Mouse (Mus musculus) urinary bladder, postnatal 14 days (tissue): ENCODE measurements at regions not wholly inside any gene's neighbourhood (a gene's known extent, or its start where the extent isn't known, plus 50 kb on each side); places are given as distances from the start of the nearest gene placed in this dataset.

Experiments used
- DNase-seq: peaks from one replicate; pipeline ENCODE4 v3.0.0; 2021; ENCODE audit warnings: low spot score

DNA sequence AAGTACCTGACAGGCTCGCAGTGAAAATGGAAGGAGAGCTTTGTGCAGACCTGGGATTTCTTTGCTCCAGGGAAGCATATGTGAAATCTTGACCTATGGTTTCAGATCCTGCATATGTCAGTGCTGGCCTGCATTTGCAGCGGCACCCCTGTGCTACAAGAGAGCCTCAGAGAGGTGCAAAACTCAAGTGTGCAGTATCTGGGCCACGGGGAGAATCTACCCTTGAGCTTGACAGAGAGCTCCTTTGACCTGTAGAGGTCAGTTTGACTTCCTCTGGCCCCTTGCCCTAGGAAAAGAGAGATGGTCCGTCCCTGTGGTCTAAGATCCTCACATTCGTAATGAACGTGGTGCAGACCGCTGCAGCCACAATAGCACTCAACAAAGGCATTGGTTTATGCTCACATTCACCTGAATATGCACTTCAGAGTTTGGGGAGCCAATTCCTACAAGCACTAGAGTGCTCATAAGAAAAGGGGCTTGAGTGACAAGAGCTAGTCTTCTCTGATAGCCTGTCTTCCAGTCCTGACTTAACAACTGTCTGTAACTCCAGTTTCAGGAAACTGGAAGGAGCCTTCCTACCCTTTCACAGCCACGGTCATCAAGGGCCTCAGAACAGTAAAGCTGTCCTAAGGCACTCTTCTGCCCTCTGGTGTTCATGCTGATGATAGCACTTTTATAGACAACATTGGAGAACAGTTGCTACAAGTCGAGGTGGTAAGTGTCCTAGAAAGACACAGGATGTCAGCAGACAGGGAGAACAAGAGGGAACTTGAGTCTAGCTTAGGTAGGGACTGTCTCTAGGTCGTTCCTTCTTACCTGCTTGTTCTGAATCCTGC, 200.0 kb upstream of the Apob start:
- DNase-seq, result peak; percentile 56

DNA sequence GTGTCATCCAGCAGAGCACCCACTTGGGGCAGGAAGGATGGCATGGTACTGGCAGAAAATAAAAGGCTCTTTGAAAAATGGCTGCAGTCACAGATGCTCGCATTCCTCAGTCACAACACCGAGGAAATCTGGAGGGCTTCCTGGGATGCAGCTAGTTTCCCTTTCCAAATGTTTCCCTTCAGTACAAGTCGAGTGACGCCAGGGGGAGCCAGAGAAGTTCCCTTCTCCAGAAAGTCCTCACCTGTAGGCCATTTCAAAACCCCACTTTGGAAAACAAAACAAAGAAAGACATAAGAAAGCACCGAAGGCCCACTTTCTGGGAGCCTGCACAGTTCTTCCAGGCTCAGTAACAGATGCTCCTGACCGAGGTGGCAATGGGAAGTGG, 199.4 kb upstream of the Apob start:
- DNase-seq, result peak; percentile 21

DNA sequence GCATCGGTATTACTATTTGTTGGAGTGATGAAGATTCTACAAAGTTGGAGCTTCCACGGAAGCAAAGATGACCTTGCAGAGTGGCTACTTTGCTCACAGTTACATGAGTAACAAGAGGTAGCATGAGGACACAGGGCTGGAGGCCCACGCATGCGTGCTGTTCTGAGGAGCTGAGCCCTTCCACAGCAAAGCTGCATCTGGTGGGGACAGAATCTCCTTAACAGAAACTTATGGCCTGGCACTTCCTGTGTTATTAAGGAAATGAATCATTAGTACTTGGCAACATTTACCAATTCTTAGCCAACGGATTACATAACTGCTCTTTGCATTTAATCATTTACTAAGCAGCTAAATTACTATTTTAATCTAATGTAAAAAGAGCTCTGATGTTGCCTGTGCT, 160.8 kb upstream of the Apob start:
- DNase-seq, result peak; percentile 21

DNA sequence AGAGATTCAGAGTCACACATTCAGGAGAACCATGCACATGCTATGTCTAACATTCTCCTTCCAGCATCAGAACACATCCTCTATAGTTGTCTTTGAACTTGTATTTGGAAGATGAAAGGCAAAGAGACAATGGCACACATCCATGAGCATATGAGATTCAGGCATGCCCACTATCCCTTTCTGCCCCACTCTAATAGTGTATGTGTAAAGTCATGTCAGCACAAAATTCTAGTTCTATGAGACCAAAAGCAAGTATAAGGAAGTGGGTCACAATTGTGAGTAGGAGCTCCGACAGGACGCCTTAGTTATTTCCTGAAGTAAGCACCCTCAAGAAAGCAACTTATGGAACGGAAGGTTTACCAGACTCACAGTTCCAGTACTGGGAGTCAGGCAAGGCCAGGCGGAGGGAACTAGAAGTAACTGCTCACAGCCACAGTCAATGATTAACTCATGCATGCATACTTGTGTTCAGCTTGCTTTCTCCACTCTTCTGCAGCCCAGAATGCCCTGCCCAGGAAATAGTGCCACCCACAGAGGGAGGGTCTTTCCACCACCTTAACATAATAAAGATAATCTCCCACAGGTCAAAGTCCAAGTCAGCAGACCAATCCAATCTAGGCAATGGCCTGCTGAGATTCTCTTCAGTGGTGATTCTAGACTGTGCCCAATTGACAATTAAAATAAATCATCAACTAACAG, 157.3 kb upstream of the Apob start:
- no peak for DNase-seq

DNA sequence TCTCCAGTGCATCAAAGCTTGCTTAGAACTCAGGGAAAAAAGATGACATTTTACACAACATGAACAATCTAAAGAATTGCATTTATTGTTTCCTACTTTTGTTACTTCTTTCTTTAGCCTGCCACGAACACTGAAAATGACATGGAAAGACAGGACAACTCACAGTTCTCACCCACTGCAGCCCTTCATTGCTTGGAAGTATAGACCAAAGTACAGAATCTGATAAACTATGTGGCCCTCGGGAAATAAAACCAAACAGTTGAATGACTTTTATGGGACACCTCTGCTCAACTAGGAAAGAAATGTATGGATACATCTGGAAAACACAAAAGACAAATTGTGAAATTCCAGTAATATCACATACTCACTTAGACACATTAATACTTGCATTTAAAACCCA, 156.7 kb upstream of the Apob start:
- DNase-seq, result no peak

DNA sequence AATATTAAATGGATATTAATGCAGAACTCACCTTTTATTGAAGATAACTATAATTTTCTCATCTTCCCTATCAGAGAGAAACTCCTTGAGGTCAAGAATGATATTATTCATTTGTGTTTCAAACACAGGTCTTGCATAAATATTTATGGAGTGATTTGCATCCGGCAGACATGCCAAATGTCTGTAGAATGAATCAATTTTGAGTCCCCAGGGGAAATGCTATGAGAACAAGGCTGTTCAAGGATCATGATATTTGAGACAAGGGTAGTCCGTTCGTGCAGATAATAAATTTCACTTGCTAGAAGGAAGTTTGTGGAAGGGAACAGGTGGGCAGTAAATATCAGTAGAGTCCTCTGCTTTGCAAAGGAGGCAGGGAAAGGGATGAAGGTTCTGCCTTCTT, 141.7 kb upstream of the Apob start:
- DNase-seq, result no peak

DNA sequence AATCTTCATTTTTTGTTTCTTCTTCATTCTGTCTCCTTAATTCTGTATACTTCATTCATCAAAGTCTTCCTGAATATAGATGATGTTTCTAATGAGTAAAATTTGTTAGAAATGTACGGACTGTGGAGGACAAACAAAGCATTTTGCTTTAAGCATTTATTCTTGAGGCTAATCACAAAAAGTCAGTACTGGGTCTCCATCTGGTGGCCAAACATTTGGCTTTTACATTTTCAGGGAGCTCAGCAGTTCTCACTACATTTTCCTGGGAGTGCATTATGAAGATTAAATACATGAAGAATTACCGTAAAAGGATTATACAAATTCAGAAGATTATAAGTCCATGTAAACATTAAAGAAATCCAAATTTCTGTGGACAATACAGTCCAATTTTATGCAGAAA, 123.6 kb upstream of the Apob start:
- DNase-seq, result no peak

- DNase-seq, result no peak
Measured at GRCm38 (mm10) chr12:7855683-7856082, 121.8 kb upstream of the Apob start.

DNA sequence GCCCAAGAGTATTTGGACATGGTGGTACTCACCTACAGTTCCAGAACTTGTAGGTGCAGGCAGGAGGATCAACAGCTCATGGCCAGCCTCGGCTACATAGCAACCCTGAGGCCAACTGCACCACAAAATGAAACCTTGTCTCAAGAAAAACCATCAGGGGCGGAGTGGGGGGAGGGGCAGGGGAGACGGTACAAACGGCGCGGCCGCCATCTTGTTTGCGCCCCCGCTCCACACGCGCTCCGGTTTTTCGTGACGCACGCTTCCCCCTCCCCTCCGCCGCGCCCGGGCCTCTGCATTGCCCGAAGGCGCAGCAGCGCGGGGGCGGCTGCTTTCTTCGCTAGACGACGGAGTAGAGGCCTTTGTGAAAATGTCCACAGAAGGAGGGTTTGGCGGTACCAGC, 117.9 kb upstream of the Apob start:
- DNase-seq, result no peak

DNA sequence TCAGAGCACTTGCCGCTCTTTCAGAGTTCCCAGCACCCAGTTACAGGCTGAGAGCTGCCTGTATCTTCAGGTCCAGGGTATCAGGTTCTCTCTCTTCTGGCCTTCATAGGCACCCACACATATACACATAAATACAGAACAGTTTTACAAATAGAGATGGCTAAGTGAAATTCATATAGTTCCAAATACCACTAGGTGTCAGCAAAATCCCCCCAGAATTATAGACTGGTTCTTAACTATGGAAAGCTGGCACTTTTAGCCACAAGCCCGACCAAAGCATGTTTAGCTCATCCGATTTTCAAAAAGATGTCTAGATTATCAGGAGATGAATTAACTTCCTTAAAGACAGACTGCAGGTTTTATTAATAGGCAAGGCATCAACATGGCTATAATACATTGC, 107.4 kb upstream of the Apob start:
- no peak for DNase-seq

DNA sequence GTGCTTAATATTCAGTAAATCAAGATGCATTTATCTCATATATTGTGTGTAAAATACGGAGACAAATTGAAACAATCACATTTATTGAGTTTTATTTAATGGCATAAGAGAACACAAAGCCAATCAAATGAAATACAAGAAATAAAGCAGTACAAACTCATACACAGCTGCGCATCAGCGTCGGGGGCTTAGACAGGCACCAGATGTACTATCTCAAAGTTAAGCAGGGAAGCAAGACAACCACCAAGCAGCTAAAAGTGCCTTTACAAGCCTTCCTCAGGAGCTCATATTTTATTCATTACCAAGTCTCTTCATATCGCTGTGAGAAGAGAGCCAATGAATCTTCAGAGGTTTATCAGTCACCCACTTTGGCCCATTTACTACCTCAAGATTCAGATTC, 107.0 kb upstream of the Apob start:
- DNase-seq, result no peak

GRCm38 (mm10) chr12:7875454-7875853, 102.0 kb upstream of the Apob start:
- DNase-seq, result no peak

DNA sequence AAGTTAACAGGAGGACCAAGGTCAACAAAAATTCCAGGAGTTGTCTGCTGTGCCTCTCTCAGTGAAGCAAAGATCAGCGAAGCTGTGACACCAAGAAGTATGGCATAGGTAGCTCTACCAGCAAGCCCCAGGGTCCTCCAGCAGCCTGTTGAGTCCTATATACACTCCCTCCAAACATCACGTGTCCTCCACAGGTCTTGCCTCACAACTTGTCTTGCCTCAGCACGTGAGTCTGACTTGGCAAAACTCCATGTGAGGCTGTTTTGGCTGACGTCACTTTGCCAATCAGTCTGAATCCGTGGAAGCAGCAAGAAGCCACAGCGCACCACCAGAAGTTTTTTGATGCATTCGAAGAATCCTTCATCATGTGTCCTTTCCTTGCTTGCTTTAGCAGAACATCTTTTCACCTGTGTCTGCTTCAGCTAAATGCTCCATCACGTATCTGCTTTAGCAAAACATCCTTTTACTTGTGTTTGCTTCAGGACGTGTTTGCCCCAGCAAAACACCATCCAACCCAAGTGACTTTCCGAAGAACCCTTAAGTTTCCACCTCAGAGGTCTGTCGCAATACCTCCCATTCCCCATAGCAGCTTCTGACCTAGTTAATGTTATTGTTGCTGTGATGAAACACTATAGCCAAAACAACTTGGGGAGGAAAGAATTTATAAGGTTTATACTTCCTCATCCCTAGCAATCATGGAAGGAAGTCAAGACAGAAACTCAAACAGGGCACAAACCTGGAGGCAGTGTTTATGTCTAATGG, 101.0 kb upstream of the Apob start:
- no peak for DNase-seq

DNA sequence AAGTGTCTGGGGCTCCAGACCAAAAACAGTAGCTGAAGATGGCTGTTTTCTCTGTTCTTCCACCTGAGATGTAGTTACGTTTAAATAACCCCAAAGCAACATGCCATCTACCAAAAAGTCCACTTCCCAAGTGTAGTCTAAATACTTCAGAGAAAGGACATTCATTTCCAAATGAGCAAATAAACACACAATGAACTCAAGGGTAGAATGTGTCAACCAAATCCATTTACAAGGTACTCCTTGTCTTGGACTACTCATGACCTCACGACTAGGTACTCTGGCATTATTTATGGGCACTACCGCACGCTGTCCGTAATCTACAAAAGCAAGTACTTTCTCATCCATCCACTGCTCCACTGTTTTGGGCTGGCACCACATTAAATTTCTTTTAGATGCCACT, 98.7 kb upstream of the Apob start:
- no peak for DNase-seq

DNA sequence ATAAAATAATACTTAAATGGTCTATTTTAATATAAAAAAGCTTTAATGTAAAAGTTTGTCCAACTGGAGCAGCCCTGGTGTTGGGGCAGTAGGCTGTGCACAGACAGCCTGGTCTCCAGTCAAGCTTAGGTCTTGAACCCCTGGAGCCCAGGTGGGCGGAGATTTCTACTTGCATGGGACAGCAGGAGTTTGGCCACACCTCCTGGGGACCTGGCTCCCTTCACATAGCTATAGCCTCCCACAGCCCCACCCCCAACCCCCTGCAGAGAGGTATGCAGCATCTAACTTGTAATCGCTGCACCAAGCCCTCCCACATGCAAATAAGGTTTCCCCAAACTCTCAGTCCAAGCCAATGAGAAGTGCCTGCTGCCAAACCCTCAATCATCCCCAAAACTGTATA, 81.3 kb upstream of the Apob start:
- DNase-seq, result no peak

DNA sequence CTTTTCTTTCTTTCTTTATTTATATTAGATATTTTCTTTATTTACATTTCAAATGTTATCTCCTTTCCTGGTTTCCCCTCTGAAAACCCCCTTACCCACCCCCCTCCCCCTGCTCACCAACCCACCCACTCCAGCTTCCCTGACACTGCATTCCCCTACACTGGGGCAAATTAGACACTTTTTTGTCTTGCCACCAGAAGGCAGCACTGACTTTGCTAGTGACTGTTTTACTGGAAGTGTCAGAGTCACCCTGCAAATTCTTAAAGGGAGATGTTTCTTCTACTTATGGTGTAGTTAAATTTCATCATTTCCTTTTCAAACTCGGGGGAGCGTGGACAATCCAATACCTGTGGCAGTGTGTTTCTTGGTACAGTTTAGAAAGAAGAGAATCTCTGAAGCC, 72.1 kb upstream of the Apob start:
- no peak for DNase-seq

DNA sequence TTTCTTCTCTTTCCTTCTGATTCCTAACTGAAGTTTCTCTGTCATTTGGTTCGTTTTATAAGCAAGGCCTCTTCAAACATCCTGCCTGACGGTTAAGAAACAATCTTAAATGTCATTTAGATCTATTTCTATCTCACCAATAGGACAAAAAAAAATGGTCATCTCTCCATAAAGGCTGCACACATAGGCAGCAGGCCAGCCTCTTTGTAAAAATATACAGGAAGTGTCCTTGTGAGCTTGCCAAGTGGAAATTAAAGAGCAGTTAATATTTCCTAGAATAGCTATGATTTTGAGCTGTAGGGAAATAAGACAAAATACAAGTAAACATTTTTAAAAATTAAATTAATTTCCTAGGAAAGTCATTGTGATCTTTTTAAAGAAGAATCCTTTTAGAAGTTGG, 70.6 kb upstream of the Apob start:
- DNase-seq, result no peak

- no peak for DNase-seq
Measured at GRCm38 (mm10) chr12:7909746-7910360, 67.6 kb upstream of the Apob start.

- DNase-seq, result no peak
Measured at GRCm38 (mm10) chr12:7910509-7910908, 66.9 kb upstream of the Apob start.

- no peak for DNase-seq
Measured at GRCm38 (mm10) chr12:7918385-7918784, 59.1 kb upstream of the Apob start.

- no peak for DNase-seq
Measured at GRCm38 (mm10) chr12:7918967-7919708, 58.3 kb upstream of the Apob start.
